Mouse (Mus musculus): Measurements from ENCODE around the gene Alkbh4.

DNA sequence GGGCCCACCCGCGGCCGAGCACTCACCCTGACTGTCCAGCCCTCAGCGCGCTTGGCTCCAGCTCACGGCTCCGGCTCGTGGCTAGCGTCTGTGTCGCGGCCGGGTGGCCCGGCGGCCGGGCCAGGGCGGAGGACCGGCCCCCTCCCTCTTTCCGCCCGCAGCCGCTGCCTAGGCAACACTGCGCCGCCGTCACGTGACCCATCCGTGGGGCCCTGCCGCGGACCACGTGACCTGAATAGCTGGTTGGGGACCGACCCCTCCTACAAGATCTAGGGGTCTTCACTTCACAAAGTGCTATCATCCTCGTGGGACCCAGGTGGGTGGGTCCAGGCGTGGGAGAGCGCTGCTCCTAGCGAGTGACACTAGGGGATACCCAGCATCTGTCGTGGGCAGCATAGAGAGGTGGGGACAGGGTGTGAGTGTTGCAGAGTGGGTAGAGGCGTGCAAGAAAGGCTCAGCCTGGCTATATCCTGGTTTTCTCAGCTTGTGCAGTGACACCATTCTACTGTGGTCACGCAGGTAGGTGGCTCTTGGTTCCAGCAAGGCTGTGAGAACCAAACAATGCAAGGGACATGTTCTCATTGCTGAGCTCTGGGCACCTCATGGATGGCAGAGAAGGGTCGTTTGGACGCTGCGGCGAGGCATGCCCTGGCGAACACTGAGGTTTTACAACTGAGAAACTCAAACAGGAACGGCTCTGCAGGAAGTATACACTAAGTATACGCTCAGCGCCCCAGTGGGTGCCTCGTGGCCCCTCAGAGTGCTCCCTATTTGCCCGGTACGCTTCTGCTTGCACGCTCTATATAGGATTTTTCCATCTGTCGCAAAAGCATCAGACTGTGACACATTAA is 34.8 kb downstream of the Alkbh4 start, which contains the start of gene Orai2:
- TF ChIP-seq EP300 (IDR thresholded peaks at IDR 0.05; ENCODE audit: low read depth) = no peak
- no peak for TF ChIP-seq CTCF (IDR thresholded peaks at IDR 0.05; ENCODE audit: low read depth)
